Mouse (Mus musculus): ENCODE results near the gene Gkap1.

The Gkap1 gene

DNA sequence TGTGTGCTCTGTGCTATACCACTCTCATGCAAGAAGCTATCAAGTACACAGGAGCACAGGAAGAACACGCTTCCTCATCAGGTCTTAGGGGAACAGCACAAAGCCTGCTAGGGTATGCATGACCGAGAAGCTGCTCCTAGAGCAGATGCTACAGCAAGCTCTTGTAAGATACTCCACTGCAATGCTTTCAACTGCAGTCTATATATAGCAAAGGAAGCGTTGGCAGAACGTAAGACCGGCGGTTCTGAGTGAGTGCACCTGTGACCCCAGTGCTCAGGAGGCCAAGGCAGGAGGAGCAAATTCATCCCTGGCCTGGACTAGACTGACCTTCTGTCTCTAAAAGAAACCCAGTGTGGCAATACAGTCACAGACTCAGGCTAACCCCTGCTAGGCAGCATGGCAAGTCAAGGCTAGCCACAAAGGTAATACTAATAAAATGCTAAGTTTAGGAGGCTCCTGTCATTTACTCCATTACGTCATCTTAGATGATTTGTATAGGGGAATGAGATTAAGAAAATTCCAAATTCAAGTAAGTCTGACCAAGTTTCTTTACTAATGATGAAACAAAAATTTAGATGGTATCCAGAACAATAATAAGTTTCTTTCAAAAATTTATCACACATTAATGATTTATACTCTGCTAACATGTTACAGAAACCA, 77.4 kb downstream of the Gkap1 start:
- no peak for DNase-seq

DNA sequence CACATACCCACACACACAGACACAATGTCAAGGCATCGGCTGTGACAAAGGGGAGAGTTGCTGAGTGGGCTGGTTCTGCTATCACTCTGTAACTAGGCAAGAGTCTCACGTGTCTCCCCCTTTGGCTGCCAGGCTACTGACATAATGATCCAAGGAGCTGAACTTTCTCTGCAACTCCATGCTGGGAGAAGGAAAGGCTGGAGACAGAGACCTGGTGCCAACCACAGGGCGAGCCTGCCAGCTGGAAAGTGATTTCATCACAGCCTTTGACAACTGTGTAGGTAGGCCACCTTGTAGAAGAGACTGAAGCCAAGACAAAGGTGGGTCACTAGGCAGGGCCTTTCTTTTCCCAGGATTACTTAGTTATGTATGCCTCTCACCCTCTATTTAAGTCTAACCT, 78.3 kb downstream of the Gkap1 start:
- no peak for DNase-seq

DNA sequence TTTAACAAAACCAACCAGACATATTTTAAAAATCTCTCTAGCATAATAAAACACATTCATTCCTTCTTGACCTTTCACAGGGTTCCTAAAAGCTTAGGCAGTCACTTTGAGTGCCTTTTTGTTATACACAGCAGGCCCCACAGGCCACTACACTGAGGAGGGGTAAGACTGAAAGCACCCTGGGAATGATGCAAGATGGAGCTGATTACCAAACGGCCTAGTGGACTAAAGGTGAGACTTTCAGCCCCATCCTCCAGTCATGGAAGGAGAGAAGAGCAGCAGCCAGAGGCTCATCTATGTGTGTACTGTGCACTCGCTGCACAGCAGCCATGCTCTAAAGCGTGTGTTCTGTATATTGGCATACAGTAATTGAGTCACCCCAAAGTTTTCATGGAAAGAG, 80.6 kb downstream of the Gkap1 start:
- DNase-seq, result no peak

DNA sequence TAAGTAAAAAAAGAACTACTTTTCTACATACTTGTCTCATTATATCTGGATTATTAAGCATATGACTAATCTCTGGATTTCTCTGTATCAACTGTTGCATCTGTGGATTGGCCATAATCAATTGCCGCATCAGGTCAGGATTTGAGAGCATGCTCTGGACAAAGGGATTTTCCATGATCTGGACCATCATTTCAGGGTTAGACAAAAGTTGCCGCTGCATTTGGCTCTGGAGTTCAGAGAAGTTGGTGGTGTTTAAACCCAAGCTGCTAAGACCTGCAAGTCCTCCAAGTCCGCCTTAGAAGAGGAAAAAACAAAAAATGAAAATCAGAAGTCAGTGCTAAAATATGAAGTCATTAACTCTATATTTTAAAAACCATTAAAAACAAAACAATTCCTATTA, 82.3 kb downstream of the Gkap1 start:
- DNase-seq, result no peak

DNA sequence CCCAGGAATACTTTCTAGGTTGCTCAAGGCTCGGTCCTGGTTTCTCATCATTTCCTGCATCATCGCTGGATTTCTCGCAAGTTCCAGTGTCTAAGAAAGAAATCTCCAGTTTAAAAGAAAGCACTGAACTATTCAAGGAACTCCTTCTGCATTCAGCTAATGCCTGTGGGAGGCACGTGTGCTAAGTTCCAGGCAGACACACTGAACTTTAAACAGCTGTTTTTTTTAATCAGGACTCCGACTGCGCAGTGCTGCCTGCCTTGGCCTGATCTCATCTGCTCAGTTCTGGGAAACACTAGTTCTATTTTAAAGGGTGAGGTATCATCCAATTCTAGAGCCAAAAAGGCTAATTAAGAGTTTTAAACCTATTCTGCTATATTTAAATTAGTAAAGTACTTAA, 83.4 kb downstream of the Gkap1 start:
- DNase-seq, result no peak

DNA sequence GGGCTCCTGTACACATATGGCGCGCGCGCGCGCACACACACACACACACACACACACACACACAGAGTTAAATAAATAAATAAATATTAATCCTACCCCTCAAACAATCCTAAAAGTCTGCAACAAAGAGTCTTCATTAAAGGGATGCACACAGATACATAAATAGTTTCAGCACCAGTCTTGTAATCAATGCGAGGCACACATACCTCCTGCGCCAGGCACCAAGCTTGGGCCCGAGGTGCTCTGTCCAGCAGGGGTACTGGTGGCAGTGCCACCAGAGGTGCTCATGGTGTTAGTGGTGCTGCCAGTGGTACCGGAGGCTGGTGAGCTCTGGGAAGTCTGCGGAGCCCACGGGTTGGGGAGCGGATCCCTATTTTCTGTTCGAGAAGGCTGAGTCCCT, 84.0 kb downstream of the Gkap1 start:
- no peak for DNase-seq

DNA sequence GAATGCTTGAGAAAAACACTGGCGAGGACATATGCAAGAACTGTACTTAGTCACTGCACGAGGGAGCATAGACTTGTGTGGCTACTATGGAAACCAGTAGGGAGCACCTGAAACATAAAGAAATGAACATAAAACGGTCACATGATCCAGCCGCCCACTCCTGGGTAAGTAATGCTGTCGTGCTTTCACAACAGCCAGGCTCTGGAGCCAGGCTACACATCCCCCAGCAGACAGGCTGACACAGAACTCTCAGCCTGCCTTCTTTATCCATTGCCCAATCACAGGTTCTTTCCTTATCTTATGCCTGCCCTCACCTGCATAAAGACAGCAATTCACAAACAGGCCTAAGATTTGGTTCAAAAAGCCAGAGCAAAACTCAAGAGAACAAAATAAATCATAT, 86.0 kb downstream of the Gkap1 start:
- no peak for DNase-seq

DNA sequence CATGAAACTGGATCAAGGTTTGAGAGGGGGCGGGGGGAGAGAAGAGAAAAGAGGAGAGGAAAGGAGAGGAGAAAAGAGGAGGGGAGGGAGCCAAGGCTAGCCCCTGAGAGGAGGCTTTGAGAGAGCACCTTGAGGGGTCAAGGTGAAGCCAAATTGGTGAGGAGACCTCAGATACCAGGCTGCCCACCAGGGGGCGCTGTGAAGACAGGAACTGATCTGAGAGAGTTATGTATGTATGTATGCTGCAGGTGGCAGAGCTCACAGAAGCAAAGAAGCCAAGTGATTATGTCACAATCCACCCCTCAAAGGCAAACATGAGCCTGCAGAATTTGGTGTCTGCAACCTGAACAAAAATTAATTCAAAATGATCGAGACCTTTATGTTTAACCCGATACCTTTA, 87.1 kb downstream of the Gkap1 start:
- DNase-seq, result peak; percentile 98

DNA sequence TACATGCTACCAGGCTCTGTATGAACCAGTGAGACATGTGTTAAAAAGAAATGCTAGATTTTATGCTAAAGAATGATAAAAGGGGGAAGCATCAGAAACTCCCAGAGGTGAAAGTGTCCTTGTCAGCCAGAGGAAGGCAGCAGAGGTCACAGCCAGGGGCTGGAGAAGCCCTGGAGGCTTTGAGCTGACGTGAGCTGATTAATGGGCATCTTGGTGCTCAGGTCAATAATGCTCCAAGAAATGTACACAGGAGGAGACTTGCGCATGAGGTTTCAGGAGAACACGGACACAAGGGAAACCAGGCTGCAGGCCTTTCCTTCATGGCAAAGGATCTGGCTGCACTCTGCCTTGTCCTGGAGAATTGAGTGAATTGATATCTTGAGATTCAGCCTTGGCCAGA, 87.7 kb downstream of the Gkap1 start:
- DNase-seq, result no peak

DNA sequence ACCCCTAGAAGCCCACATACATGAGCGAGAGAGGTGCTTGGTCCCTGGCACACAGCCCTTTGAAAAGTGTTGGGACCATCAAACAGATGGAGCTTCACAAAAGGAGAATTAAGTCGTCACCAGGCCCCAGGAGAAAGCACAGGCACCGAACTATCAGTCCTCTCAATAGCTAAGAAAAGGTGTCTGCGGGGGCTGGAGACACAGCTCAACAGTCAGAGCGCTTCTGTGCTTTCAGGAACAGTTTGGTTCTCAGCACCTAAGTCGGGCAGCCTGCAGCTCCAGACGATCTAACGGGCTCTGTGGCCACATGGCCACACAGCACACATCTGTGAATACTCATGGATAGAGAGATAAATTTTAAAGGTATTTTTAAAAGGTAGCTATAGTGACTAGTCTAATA, 89.2 kb downstream of the Gkap1 start:
- no peak for DNase-seq

DNA sequence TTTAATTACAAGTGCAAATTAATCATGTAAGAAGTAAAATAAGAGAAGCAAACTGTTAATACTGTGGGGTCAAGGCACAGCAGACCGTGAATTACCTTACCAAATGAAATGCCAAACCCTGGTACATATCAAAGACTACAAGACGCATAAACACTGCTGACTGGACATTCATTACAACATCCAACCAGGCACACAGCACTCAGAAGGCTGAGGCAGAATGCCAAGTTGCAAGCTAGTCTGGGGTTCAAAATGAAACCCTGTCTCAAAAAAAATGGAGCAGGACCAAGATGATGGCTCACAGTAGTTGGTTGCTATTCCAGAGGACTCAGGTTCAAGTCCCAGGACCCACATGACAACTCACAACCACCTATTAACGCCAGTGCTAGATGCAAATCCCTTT, 91.4 kb downstream of the Gkap1 start:
- DNase-seq, result no peak
